Mouse (Mus musculus) MEL (cell line): ENCODE results near the gene Celsr1. TPM values are rescaled to one million over a fixed set of nuclear protein-coding genes. Genes with fewer than 3 reads are reported as not detected.

ENCODE experiments used
- DNase-seq: peaks from one replicate; pipeline ENCODE4 v3.0.0; 2011; ENCODE audit warnings: low read depth, low spot score
- H3K27ac ChIP-seq: 2 replicates; pipeline ENCODE4 v1.5.1; 2012; ENCODE audit warnings: low read depth, mild to moderate bottlenecking, control low read depth, low read length, moderate library complexity; ENCODE audit not compliant: control insufficient read depth
- H3K27me3 ChIP-seq, 2 experiments: fragments of 150-350 bp in 1 of 2; sonication (generic) in 1 of 2; 2 replicates each; pipeline ENCODE4 v1.6.1; 2012; ENCODE audit warnings: low read length in 2 of 2, mild to moderate bottlenecking in 2 of 2, improper control_type of control experiment in 1 of 2, moderate library complexity in 1 of 2; ENCODE audit not compliant: insufficient read depth in 2 of 2, control insufficient read depth in 1 of 2
- H3K36me3 ChIP-seq, 2 experiments: 2 replicates each; pipeline ENCODE4 v1.6.1; 2012 to 2014; ENCODE audit warnings: low read length in 2 of 2, improper control_type of control experiment in 1 of 2, inconsistent platforms in 1 of 2, mild to moderate bottlenecking in 1 of 2; ENCODE audit not compliant: insufficient read depth in 2 of 2, control insufficient read depth in 1 of 2
- H3K4me1 ChIP-seq, 2 experiments: fragments of 150-350 bp in 1 of 2; sonication (generic) in 1 of 2; 2 replicates each; pipeline ENCODE4 v1.6.1; 2012; ENCODE audit warnings: low read length in 2 of 2, improper control_type of control experiment in 1 of 2, mild to moderate bottlenecking in 1 of 2; ENCODE audit not compliant: insufficient read depth in 2 of 2, control insufficient read depth in 1 of 2
- H3K4me3 ChIP-seq, 2 experiments: fragments of 150-350 bp in 1 of 2; sonication (generic) in 1 of 2; 2 replicates each; pipeline ENCODE4 v1.5.1; 2012; ENCODE audit warnings: low read depth in 2 of 2, low read length in 2 of 2, mild to moderate bottlenecking in 2 of 2, moderate library complexity in 2 of 2, control low read depth in 1 of 2, improper control_type of control experiment in 1 of 2; ENCODE audit not compliant: control insufficient read depth in 1 of 2, insufficient read depth in 1 of 2
- H3K79me2 ChIP-seq: 2 replicates; pipeline ENCODE4 v1.6.1; 2012; ENCODE audit warnings: mild to moderate bottlenecking, low read length, moderate library complexity; ENCODE audit not compliant: control insufficient read depth, poor library complexity, insufficient read depth
- H3K9ac ChIP-seq: 2 replicates; pipeline ENCODE4 v1.6.1; 2012; ENCODE audit warnings: low read depth, mild to moderate bottlenecking, control low read depth, low read length, moderate library complexity; ENCODE audit not compliant: control insufficient read depth, poor library complexity, severe bottlenecking
- H3K9me3 ChIP-seq: fragments of 150-350 bp; sonication (generic); replicated peaks from 2 replicates; pipeline ENCODE4 v1.6.1; 2012; ENCODE audit warnings: mild to moderate bottlenecking, low read length, improper control_type of control experiment, moderate library complexity; ENCODE audit not compliant: insufficient read depth
- BHLHE40 ChIP-seq: IDR thresholded peaks from 2 replicates; pipeline ENCODE4 v1.6.1; 2012; ENCODE audit warnings: low read depth, mild to moderate bottlenecking, inconsistent platforms, low read length, improper control_type of control experiment, borderline replicate concordance
- CHD1 ChIP-seq: IDR thresholded peaks from 2 replicates; pipeline ENCODE4 v1.6.1; 2012; ENCODE audit warnings: low read depth, mild to moderate bottlenecking, inconsistent platforms, low read length, improper control_type of control experiment
- CHD2 ChIP-seq: IDR thresholded peaks from 2 replicates; pipeline ENCODE4 v1.6.1; 2011; ENCODE audit warnings: low read length, improper control_type of control experiment
- CTCF ChIP-seq, 3 experiments: IDR thresholded peaks in 2 of 3; conservative IDR thresholded peaks in 1 of 3; 2 replicates each; pipeline ENCODE4 v1.5.1; 2011 to 2012; ENCODE audit warnings: low read length in 3 of 3, low read depth in 2 of 3, mild to moderate bottlenecking in 2 of 3, improper control_type of control experiment in 1 of 3, inconsistent platforms in 1 of 3, mixed read lengths in 1 of 3, moderate library complexity in 1 of 3; ENCODE audit not compliant: control insufficient read depth in 1 of 3, insufficient read depth in 1 of 3, poor library complexity in 1 of 3, severe bottlenecking in 1 of 3
- ELF1 ChIP-seq: IDR thresholded peaks from 2 replicates; pipeline ENCODE4 v1.6.1; 2014; ENCODE audit warnings: low read depth, mild to moderate bottlenecking, inconsistent platforms, low read length, improper control_type of control experiment, moderate library complexity
- EP300 ChIP-seq, 2 experiments: IDR thresholded peaks; 2 replicates each; pipeline ENCODE4 v1.6.1; 2011; ENCODE audit warnings: improper control_type of control experiment in 2 of 2, low read length in 2 of 2, low read depth in 1 of 2, mild to moderate bottlenecking in 1 of 2
- ETS1 ChIP-seq: IDR thresholded peaks from 2 replicates; pipeline ENCODE4 v1.6.1; 2012; ENCODE audit warnings: low read depth, mild to moderate bottlenecking, inconsistent platforms, low read length, improper control_type of control experiment, moderate library complexity
- GATA1 ChIP-seq: IDR thresholded peaks from 2 replicates; pipeline ENCODE4 v1.6.1; 2011; ENCODE audit warnings: low read depth, low read length, improper control_type of control experiment
- HCFC1 ChIP-seq: IDR thresholded peaks from 2 replicates; pipeline ENCODE4 v1.6.1; 2012; ENCODE audit warnings: low read depth, mild to moderate bottlenecking, inconsistent platforms, low read length, improper control_type of control experiment, moderate library complexity
- KAT2A ChIP-seq: conservative IDR thresholded peaks from 2 replicates; pipeline ENCODE4 v1.6.1; 2012; ENCODE audit warnings: low read depth, low read length, improper control_type of control experiment, inconsistent platforms
- MAFK ChIP-seq: IDR thresholded peaks from 2 replicates; pipeline ENCODE4 v1.6.1; 2011; ENCODE audit warnings: low read depth, mild to moderate bottlenecking, low read length, improper control_type of control experiment, borderline replicate concordance
- MEF2A ChIP-seq: IDR thresholded peaks from 2 replicates; pipeline ENCODE4 v1.6.1; 2014; ENCODE audit warnings: low read depth, mild to moderate bottlenecking, inconsistent platforms, low read length, improper control_type of control experiment; ENCODE audit not compliant: poor library complexity, insufficient replicate concordance, severe bottlenecking; ENCODE audit errors: extremely low read depth
- MYB ChIP-seq: IDR thresholded peaks from 2 replicates; pipeline ENCODE4 v1.6.1; 2011; ENCODE audit warnings: mild to moderate bottlenecking, low read depth, low read length, improper control_type of control experiment
- NRF1 ChIP-seq: IDR thresholded peaks from 2 replicates; pipeline ENCODE4 v1.6.1; 2014; ENCODE audit warnings: low read depth, mild to moderate bottlenecking, inconsistent platforms, low read length, improper control_type of control experiment, moderate library complexity; ENCODE audit not compliant: poor library complexity, insufficient read depth, severe bottlenecking
- POLR2A ChIP-seq, 2 experiments: IDR thresholded peaks; 2 replicates each; pipeline ENCODE4 v1.6.1; 2011 to 2012; ENCODE audit warnings: low read length in 2 of 2, mild to moderate bottlenecking in 2 of 2, control low read depth in 1 of 2, improper control_type of control experiment in 1 of 2, low read depth in 1 of 2, moderate library complexity in 1 of 2; ENCODE audit not compliant: control insufficient read depth in 1 of 2, insufficient read depth in 1 of 2, poor library complexity in 1 of 2
- RAD21 ChIP-seq: IDR thresholded peaks from 2 replicates; pipeline ENCODE4 v1.6.1; 2011; ENCODE audit warnings: mild to moderate bottlenecking, low read depth, low read length, improper control_type of control experiment
- RCOR1 ChIP-seq: IDR thresholded peaks from 2 replicates; pipeline ENCODE4 v1.6.1; 2012; ENCODE audit warnings: low read depth, mild to moderate bottlenecking, inconsistent platforms, low read length, improper control_type of control experiment
- TAL1 ChIP-seq: IDR thresholded peaks from 2 replicates; pipeline ENCODE4 v1.6.1; 2012; ENCODE audit warnings: mild to moderate bottlenecking, inconsistent platforms, low read length, moderate library complexity, mixed read lengths
- TBP ChIP-seq: IDR thresholded peaks from 2 replicates; pipeline ENCODE4 v1.8.0; 2011; ENCODE audit warnings: low read depth, low read length, improper control_type of control experiment
- TCF12 ChIP-seq: IDR thresholded peaks from 2 replicates; pipeline ENCODE4 v1.6.1; 2014; ENCODE audit warnings: low read depth, mild to moderate bottlenecking, inconsistent platforms, low read length, improper control_type of control experiment, moderate library complexity
- USF1 ChIP-seq: IDR thresholded peaks from 2 replicates; pipeline ENCODE4 v1.6.1; 2014; ENCODE audit warnings: low read depth, mild to moderate bottlenecking, inconsistent platforms, low read length, improper control_type of control experiment, moderate library complexity
- USF2 ChIP-seq, 2 experiments: IDR thresholded peaks; 2 replicates each; pipeline ENCODE4 v1.6.1; 2011 to 2012; ENCODE audit warnings: improper control_type of control experiment in 2 of 2, low read length in 2 of 2, borderline replicate concordance in 1 of 2, inconsistent platforms in 1 of 2, low read depth in 1 of 2, mild to moderate bottlenecking in 1 of 2; ENCODE audit not compliant: insufficient read depth in 1 of 2
- ZC3H11A ChIP-seq: IDR thresholded peaks from 2 replicates; pipeline ENCODE4 v1.6.1; 2012; ENCODE audit warnings: low read depth, mild to moderate bottlenecking, inconsistent platforms, low read length, improper control_type of control experiment
- ZNF384 ChIP-seq: IDR thresholded peaks from 2 replicates; pipeline ENCODE4 v1.6.1; 2012; ENCODE audit warnings: low read depth, mild to moderate bottlenecking, inconsistent platforms, low read length, improper control_type of control experiment
- polyA plus RNA-seq, 2 experiments: library from polyadenylated mRNA; stranded (reverse) in 1 of 2; unstranded in 1 of 2; fragments of >175 nt in 1 of 2; fragments of >200 nt in 1 of 2; gene quantifications; 2 replicates each; pipeline versions ENCODE4 v1.2.1 to v1.2.4; 2012; ENCODE audit warnings: low replicate concordance in 2 of 2, low read depth in 1 of 2; ENCODE audit not compliant: insufficient read length in 2 of 2, insufficient read depth in 1 of 2, missing spikeins in 1 of 2
- total RNA-seq: library from RNA; depleted of rRNA; stranded (reverse); fragments of 300-350 nt; gene quantifications from 2 replicates; pipeline ENCODE4 v1.2.3, GENCODE M21; 2012

Celsr1 gene
- total and polyA plus RNA-seq, 3 experiments: 0.12 to 0.42 TPM; not detected in 1

DNA sequence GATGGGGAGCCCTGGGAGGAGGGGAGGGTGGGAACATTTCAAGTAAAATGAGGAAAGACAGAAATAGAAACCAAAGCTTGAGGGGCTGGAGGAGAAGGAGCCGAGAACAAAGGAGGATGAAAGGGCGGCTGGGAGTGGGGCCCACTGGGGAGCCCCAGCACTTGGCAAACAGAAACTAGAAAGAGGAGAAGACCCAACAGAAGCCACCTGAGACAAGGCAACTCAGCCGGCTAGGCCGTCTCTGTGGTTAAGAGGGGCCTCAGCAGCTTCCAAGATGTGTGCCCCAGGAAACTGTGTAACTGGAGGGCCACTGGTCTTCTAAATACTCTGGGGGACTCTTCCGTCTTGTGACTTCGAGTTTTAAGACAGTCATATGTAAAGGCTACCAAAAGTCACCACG is 72.4 kb downstream of the Celsr1 start:
- Histone ChIP-seq H3K4me3 (no peak overlapping the region), H3K27me3 (no peaks in the 10 kb centered on the region), H3K36me3 (peaks cover 0 to 4% of the 10 kb centered on the region in 2 experiments; a peak in 1 of 4 replicates), H3K9ac (no peak overlapping the region), H3K27ac (no peak overlapping the region), H3K79me2 (no peaks in the 10 kb centered on the region), H3K4me1 (peaks cover 2 to 17% of the 10 kb centered on the region in 2 experiments; a peak in 3 of 4 replicates), H3K9me3 (no peaks in the 10 kb centered on the region)
- DNase-seq: no peak
- TF ChIP-seq CHD2 (no peak), POLR2A (IDR thresholded peaks at IDR 0.05; ENCODE audit: control insufficient read depth in 1 of 2, insufficient read depth in 1 of 2, low read depth in 1 of 2, low read length in 2 of 2, poor library complexity in 1 of 2) (no peak), KAT2A (no peak), HCFC1 (no peak), ETS1 (no peak), MYB (no peak), MAFK (no peak), GATA1 (no peak), RCOR1 (no peak), EP300 (IDR thresholded peaks at IDR 0.05; ENCODE audit: low read depth in 1 of 2, low read length in 2 of 2) (no peak), RAD21 (no peak), ZC3H11A (no peak), TBP (no peak), ELF1 (no peak), CTCF (IDR thresholded peaks at IDR 0.05 in 2 of 3, conservative IDR thresholded peaks at IDR 0.05 in 1 of 3; ENCODE audit: control insufficient read depth in 1 of 3, insufficient read depth in 1 of 3, low read depth in 2 of 3, low read length in 3 of 3, poor library complexity in 1 of 3, severe bottlenecking in 1 of 3) (no peak)

DNA sequence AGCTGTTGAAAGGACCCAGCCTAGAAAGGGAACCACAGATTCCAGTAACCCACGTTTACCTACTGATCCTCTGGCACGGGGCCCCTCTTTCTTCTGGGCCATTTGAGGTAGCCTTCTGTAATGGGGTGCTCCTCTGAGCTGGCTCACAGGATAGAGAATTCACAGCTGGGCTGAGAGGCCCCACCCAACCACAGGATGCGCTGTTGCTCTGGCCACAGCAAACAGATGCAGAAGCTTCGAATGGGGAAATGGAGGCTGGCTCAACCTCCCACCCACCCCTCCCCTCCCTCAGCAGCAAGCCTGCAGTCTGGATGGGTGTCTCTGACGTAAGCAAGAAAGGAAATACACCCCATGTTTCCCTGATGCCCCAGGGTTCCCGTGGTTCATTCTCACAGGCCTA is 77.4 kb downstream of the Celsr1 start:
- no peak for DNase-seq
- Histone ChIP-seq H3K36me3 (no peaks in the 10 kb centered on the region), H3K27me3 (no peaks in the 10 kb centered on the region), H3K27ac (no peak overlapping the region), H3K9ac (no peak overlapping the region), H3K79me2 (no peaks in the 10 kb centered on the region), H3K4me3 (no peak overlapping the region)
- TF ChIP-seq NRF1: no peak
- TF ChIP-seq RCOR1: no peak
- TF ChIP-seq MAFK: no peak
- no peak for TF ChIP-seq GATA1
- TF ChIP-seq BHLHE40: no peak
- no peak for TF ChIP-seq USF2 (IDR thresholded peaks at IDR 0.05; ENCODE audit: borderline replicate concordance in 1 of 2, insufficient read depth in 1 of 2, low read depth in 1 of 2, low read length in 2 of 2)
- no peak for TF ChIP-seq ZC3H11A
- TF ChIP-seq CHD1: no peak
- TF ChIP-seq TCF12: no peak
- no peak for TF ChIP-seq CHD2
- TF ChIP-seq USF1: no peak
- no peak for TF ChIP-seq RAD21
- TF ChIP-seq MEF2A: no peak
- no peak for TF ChIP-seq TAL1
- no peak for TF ChIP-seq ZNF384
- TF ChIP-seq, all 39 proteins: peak for 0
- Histone ChIP-seq H3K9me3 (no peaks in the 10 kb centered on the region), H3K4me1 (peaks cover 0 to 4% of the 10 kb centered on the region in 2 experiments; a peak in 1 of 4 replicates)
